Mouse (Mus musculus): ENCODE measurements at regions not wholly inside any gene's neighbourhood (a gene's known extent, or its start where the extent isn't known, plus 50 kb on each side); places are given as distances from the start of the nearest gene placed in this dataset.
"Not testable (repeated sequence)": the region's sequence is repeated elsewhere in the genome, so short reads cannot be mapped to it uniquely, and the experiment has no call there.

DNA sequence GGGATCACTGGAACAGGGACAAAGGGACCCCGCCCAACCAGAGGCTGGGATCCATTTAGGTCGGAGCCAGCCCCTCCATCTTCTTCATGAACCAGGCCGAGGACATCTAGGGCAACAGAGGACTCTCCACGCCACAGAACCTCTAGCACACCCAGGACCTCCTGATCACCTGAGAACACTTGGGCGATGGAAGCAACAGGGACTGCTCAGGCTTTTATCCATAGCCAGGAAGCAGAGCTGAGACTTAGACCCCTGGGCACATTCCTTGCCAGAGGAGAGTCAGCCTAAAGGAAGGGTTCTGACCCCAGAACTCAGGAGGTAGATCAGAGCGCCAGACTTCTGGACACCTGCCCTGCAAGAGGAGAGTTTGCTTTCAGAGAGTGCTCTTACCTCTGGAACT is 168.1 kb upstream of the Oprm1 start:
- DNase-seq (ENCODE audit: extremely low read depth, insufficient read length, low spot score), result no peak

DNA sequence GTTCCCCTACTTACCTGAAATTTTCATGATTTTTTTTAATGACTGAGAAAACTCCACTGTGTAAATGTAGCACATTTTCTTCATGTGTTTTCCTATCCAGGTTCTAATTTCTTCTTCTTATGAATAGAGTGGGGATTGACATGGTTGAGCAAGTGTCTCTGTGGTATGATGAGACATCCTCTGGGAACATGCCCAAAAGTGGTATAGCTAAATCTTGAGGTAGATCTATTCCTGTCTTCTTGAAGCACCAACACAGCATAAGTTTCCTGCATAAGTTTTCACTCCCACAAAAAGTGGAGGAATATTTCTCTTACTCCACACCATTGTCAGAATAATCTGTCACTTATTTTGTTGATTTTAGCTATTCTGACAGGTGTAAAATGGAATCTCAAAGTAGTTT is 161.1 kb upstream of the Oprm1 start:
- no peak for DNase-seq (ENCODE audit: extremely low read depth, insufficient read length, low spot score)

DNA sequence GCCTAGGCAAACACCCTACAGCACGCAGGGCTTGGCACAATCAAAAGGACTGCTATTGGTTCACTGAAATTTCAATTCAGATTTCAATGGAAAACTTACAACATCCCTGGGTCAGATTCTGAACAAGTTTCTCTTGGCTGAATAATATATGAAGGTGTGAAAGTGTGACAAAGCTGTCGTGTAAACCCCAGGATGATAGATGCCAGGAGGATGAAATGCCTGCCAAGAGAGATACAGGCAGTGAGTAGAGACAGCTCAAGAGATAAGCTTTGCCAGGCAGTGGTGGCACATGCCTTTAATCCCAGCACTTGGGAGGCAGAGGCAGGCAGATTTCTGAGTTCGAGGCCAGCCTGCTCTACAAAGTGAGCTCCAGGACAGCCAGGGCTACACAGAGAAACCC is 159.7 kb upstream of the Oprm1 start:
- DNase-seq (ENCODE audit: extremely low read depth, insufficient read length, low spot score), result not testable (repeated sequence)

DNA sequence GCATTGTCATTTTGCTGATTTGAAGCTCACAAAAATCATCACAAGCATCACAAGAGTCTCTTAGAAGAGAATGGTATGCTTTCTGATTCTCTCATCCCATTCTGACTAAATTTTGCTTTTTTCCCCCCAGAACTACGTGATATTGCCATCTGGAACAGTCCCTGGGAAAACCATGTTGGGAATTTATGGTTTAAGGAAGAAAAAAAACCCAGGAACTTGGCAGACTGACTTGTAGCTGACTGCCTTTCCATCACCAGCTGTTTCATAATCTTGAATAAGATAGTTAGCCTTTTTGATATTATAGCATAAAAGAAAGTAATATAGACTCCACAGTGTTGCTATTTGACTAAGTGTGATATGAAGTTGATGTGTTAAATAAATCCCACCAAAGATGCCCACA is 110.7 kb upstream of the Oprm1 start:
- DNase-seq (ENCODE audit: extremely low read depth, insufficient read length, low spot score), result no peak

DNA sequence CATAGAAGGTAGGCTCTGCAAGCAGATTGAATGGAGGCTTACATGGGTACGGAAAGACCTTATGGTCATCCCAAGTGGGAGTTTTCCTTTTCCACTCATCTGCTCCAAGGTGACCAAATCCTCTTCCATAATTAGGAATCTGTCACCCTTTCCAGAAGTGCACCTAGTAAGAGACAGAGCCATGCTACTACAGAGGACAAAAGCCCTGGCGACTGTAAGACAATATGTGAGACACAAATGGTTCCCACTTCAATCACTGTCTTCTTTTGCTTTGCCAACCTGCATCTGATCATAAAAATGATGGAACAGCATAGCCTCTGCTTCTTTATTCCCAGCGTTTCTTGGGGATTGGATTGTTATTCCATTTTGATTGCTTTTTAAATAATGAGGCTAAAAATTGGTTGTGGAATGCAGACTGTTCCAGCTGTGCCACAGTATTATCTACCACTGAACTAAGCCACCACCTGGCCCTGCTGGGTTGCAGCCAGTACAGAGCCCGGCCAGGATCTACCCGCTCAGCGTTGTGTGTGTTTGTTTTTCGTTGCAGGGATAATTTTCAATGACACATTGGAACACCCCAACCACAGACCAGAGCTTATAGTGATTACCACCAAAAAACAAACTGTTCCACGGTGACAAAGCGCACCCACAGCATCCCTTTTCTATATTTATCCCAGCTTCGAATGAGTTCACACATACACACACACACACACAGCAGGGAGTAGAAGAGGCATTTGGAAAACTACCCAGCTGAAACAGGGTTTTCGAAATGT is 72.8 kb upstream of the Oprm1 start:
- peak; percentile 0 for DNase-seq (ENCODE audit: extremely low read depth, insufficient read length, low spot score)

DNA sequence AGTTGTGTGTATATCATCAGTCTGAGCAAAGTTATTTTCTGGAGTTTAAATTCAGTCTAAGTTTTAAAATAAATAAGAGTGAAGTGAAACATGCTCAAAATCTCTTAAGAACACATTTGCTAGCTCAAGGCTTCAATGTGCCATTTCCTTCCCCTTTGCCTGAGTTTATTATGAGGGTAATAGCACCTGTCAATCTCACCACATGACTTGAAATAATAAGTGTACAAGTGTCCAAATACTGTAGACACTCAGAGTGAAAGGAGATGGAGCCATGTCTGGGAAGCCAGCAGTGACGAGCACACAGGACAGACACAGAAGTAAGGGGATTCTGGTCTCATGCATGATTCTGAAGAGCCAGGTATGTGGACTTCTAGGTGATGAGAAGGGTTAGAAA is 72.2 kb upstream of the Oprm1 start:
- no peak for DNase-seq (ENCODE audit: extremely low read depth, insufficient read length, low spot score)
